Mouse (Mus musculus): ENCODE data around the gene Nop2.
"Not testable (repeated sequence)": the region's sequence is repeated elsewhere in the genome, so short reads cannot be mapped to it uniquely, and the experiment has no call there.

Gene Nop2

GRCm38 (mm10) chr6:125152212-125153017, 20.7 kb downstream of the Nop2 start:
- no peak for ATAC-seq (ENCODE audit: insufficient number of reproducible peaks, low FRiP score, low TSS enrichment)

GRCm38 (mm10) chr6:125153018-125153389, 21.3 kb downstream of the Nop2 start:
- ATAC-seq (ENCODE audit: insufficient number of reproducible peaks, low FRiP score, low TSS enrichment) = no peak

DNA sequence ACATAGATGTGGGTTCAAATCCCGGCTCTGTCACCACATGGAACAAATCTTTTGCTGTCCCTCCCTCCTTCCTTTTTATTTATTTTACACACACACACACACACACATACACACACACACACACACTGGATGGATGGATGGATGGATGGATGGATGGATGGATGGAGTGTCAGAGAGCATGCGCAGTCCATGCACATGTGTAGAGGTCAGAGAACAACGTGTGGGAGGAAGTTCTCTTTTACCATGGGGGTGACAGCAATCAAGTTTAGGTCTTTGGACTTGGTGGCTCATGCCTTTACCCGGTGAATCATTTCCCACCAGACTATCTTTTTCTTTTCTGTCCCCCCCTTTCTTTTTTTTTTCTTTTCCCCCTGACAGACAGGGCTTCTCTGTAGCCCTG, 22.0 kb downstream of the Nop2 start:
- no peak for ATAC-seq (ENCODE audit: insufficient number of reproducible peaks, low FRiP score, low TSS enrichment)

DNA sequence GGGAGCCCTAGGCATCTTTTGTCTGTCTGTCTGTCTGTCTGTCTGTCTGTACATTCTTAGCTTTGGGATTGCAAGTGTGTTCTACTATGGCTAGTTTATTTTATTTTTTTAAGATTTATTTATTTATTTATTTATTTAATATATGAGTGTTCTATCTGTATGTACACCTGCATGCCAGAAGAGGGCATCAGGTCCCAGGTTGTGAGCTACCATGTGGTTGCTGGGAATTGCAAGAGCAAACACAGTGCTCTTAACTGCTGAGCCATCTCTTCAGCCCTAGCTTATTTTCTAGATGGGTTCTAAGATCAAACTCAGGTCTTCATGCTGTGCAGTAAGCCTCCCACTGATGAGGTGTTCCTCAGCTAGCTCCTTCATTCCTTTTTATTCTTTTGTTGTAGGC, 22.8 kb downstream of the Nop2 start:
- no peak for ATAC-seq (ENCODE audit: insufficient number of reproducible peaks, low FRiP score, low TSS enrichment)

DNA sequence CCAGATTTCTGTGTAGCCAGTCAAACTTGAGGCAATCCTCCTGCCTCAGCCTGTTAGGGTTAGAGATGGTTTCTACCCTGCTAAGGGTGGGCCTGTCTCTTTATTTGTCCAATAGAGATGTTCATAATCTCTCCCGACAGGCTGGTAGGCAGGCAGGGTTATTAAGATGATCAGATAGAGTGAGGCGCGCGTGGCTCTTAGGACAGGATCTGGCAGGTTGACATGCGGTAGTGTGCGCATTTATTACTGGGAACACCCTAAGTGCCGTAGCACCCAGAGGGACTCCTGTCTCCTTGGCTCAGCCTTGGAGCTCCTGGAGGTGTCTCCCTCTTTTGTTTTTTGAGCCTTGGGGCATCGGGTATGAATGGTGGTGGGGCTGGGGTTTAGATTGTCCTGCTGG, 23.6 kb downstream of the Nop2 start:
- no peak for ATAC-seq (ENCODE audit: insufficient number of reproducible peaks, low FRiP score, low TSS enrichment)

DNA sequence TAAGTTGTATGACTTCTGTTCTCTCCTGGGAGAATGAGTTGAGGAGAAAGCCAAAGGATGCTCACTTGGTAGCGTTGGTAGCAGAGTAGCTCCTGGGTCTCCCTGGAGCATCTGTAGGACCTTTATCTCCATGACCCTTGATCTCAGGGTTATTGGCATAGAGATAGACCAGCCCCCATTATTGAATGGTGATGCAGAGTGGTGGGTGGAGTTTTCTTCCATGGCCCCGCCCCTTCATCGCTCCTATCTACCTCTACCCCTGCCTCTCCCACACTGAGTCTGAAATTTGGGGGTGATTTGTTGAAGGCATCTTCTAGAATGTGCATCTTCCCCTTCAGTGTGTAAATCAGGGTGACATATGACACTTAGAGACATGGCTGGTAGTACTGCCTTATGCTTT, 24.8 kb downstream of the Nop2 start:
- no peak for ATAC-seq (ENCODE audit: insufficient number of reproducible peaks, low FRiP score, low TSS enrichment)

DNA sequence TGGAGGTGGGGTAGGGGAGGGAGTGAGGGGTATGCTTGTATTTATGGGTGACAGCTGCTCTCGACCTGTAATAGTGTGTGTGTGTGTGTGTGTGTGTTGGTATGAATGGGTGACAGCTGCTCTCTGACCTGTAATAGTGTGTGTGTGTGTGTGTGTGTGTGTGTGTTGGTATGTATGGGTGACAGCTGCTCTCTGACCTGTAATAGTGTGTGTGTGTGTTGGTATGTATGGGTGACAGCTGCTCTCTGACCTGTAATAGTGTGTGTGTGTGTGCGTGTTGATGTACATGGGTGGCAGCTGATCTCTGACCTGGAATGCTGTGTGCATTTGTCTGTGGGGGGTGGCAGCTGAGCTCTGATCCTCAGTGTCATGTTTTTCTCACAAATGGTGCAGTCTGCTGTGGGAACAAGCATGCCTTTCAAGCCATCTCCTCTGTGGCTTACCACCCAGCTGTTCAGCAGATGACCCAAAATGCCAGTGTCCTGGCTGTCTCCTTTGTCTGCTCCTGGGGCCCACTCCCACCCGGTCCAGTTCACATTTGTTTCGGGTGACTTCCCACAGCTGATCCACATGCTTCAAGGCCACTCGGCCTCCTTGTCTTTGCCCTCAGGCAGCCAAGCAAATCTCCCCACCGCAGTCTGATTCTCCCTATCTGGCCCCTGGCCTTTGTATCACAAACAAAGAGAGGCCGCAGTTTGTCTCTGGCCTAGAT, 25.4 kb downstream of the Nop2 start:
- ATAC-seq (ENCODE audit: insufficient number of reproducible peaks, low FRiP score, low TSS enrichment) = no peak

GRCm38 (mm10) chr6:125158944-125159492, 27.3 kb downstream of the Nop2 start:
- no peak for ATAC-seq (ENCODE audit: insufficient number of reproducible peaks, low FRiP score, low TSS enrichment)

- ATAC-seq (ENCODE audit: insufficient number of reproducible peaks, low FRiP score, low TSS enrichment) = no peak
Measured at GRCm38 (mm10) chr6:125159773-125160557, 28.3 kb downstream of the Nop2 start.

- ATAC-seq (ENCODE audit: insufficient number of reproducible peaks, low FRiP score, low TSS enrichment) = no peak
Measured at GRCm38 (mm10) chr6:125160558-125160853, 28.8 kb downstream of the Nop2 start.

- ATAC-seq (ENCODE audit: insufficient number of reproducible peaks, low FRiP score, low TSS enrichment) = no peak
Measured at GRCm38 (mm10) chr6:125160854-125161760, 29.4 kb downstream of the Nop2 start.

GRCm38 (mm10) chr6:125161971-125162370, 30.3 kb downstream of the Nop2 start:
- not testable (repeated sequence) for ATAC-seq (ENCODE audit: insufficient number of reproducible peaks, low FRiP score, low TSS enrichment)

DNA sequence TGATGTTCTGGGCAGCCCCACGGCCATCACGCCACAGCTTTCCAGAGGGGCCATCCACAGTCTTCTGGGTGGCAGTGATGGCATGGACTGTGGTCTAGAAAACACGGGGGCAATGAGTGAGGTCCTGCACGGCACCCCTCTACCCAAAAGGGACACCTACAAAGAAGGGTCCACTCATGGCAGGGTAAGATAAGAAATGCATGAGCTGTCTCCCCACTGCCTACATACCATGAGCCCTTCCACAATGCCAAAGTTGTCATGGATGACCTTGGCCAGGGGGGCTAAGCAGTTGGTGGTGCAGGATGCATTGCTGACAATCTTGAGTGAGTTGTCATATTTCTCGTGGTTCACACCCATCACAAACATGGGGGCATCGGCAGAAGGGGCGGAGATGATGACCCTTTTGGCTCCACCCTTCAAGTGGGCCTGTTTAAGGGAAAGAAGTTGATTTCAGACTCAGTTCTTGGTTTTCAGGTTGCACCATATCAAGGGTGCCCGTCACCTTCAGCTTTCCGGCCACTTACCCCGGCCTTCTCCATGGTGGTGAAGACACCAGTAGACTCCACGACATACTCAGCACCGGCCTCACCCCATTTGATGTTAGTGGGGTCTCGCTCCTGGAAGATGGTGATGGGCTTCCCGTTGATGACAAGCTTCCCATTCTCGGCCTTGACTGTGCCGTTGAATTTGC, 31.1 kb downstream of the Nop2 start:
- not testable (repeated sequence) for ATAC-seq (ENCODE audit: insufficient number of reproducible peaks, low FRiP score, low TSS enrichment)

DNA sequence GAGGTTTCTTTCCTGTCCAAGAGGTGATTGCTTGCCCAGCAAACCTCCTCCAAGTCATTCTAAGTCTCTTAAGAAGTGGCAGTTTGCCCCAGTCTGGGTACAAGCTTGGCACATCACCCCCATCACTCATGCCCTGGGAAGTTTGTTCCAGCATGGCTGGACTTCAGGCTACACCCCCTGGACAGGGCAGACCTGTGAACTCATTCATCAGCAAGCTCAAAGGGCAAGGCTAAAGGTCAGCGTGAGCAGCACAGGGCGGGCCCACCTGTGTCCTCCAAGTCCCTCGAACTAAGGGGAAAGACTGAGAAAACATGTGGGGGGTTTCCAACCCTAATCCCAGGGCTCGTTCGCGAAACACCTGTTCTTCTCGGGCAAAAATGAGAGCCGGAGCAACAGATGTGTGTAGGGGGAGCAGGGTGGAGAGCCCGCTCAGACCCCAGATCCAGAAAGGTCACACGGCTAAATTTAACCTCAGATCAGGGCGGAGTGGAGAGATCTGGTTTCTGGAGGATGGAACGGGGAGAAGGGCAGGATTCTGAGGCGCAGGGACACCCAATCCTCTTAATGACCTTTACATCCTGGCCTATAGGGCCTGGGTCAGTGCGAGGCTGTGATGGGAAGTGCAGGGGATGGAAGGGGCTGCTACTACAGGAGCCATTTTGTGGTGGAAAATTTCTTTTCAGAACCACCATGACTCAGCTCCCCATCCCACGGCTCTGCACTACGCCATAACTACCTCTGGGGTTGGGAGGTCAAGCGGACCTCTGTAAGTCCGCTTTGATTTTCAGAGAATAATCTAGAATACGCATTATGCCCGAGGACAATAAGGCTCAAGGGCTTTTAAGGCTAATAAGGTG, 32.3 kb downstream of the Nop2 start:
- ATAC-seq (ENCODE audit: insufficient number of reproducible peaks, low FRiP score, low TSS enrichment) = no peak

GRCm38 (mm10) chr6:125164672-125165327, 33.1 kb downstream of the Nop2 start:
- no peak for ATAC-seq (ENCODE audit: insufficient number of reproducible peaks, low FRiP score, low TSS enrichment)

GRCm38 (mm10) chr6:125165328-125165891, 33.7 kb downstream of the Nop2 start:
- peak; percentile 79 for ATAC-seq (ENCODE audit: insufficient number of reproducible peaks, low FRiP score, low TSS enrichment)

GRCm38 (mm10) chr6:125166051-125166751, 34.5 kb downstream of the Nop2 start, which contains the start of gene Gapdh:
Gene Gapdh, minus strand, starts transcription at chr6:125166467.
- ATAC-seq (ENCODE audit: insufficient number of reproducible peaks, low FRiP score, low TSS enrichment) = peak; percentile 69
